Mouse (Mus musculus) kidney, postnatal 4 days (tissue): ENCODE measurements at regions not wholly inside any gene's neighbourhood (a gene's known extent, or its start where the extent isn't known, plus 50 kb on each side); places are given as distances from the start of the nearest gene placed in this dataset.
A peak's percentile ranks its signal among the peaks of the same experiment; 100 is the strongest.

Source experiments
- DNase-seq, 2 experiments: peaks; one replicate each; pipeline ENCODE4 v3.0.0; 2021; ENCODE audit warnings: mixed read lengths in 2 of 2

- DNase-seq: no peak
Observed at GRCm38 (mm10) chr9:13987486-13987885, 160.0 kb downstream of the Fam76b start.

GRCm38 (mm10) chr9:13988901-13989300 lies 161.4 kb downstream of the Fam76b start:
- DNase-seq: no peak

GRCm38 (mm10) chr9:13990960-13991359 lies 163.4 kb downstream of the Fam76b start:
- no peak for DNase-seq

DNA sequence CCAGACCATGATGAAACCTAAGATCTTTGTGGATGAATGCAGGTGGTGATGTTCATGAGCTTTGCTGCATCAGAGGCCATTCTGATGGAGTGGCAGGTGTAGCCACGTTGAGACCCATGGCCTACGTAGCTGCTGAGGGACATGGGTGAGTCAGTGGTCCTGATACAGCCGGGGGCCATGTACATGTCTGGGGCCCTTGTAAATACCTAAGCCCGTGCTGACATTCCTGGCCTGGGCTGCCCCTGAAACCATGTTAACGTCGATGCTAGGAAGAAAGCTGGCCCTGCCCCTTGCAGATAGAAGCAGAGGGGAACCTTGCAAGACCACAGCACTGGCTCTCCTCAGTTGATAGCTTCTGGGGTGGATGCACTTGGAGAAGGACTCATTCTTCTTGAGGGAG lies 165.2 kb downstream of the Fam76b start:
- DNase-seq: no peak

GRCm38 (mm10) chr9:13999358-13999757 lies 171.8 kb downstream of the Fam76b start:
- DNase-seq: no peak

GRCm38 (mm10) chr9:14001517-14001916 lies 174.0 kb downstream of the Fam76b start:
- peak; percentile 53 to 62 for DNase-seq

- DNase-seq: no peak
Observed at GRCm38 (mm10) chr9:14002236-14002635, 174.7 kb downstream of the Fam76b start.

- DNase-seq: no peak
Observed at GRCm38 (mm10) chr9:14003163-14003562, 175.6 kb downstream of the Fam76b start.

DNA sequence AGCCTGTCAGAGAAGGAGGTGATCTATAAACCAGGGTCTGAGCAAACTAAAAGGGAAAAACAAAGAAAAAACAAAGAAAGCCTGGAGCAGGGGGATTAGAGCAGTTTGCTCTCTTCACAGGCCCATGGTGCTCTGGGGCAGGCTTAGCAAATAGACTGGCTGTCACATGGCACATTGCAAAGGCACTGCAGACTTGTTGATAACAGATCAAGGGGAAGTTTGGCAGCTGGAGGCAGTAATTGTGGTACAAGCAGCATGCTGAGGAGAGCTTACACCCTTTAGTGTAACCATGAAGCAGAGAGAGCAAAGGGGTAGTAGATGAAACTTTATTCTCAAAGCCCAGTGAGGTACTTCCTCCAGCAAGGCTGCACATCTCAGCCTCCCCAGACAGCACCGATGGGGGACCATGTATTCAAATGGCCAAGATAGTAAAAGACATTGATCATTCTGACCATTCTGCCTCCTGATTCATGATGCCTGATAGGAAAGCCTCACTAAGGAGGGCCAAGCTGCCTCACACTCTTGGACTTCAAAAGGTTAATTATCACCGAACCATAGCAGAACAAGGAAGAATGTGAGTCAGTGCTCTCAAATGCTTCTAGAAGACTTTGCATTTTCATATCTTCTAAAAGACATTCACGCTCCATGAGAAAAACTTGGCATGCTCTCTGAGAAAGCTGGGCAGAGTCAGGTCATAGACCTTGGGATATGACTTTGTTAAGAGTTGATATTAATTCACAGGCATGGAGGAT lies 178.9 kb downstream of the Fam76b start:
- DNase-seq: no peak

DNA sequence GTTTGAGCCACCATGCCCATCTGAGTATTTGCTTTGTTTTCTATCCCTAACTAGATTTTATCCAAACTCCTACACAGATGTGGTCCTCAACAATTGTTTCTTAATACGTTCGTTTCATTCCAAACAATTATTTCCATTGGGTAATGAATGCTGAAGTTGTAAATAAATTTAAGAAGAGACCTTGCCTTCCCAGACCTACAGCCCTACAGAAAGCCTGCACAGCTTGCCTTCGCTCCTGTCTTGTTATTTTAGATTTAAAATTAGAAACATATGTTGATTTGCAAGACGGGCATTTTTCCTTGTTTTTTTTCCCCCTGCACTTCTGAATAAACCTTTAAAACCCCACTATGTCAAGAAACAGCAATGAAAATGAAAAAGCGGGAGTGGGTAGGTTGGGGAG lies 181.9 kb downstream of the Fam76b start:
- no peak for DNase-seq

DNA sequence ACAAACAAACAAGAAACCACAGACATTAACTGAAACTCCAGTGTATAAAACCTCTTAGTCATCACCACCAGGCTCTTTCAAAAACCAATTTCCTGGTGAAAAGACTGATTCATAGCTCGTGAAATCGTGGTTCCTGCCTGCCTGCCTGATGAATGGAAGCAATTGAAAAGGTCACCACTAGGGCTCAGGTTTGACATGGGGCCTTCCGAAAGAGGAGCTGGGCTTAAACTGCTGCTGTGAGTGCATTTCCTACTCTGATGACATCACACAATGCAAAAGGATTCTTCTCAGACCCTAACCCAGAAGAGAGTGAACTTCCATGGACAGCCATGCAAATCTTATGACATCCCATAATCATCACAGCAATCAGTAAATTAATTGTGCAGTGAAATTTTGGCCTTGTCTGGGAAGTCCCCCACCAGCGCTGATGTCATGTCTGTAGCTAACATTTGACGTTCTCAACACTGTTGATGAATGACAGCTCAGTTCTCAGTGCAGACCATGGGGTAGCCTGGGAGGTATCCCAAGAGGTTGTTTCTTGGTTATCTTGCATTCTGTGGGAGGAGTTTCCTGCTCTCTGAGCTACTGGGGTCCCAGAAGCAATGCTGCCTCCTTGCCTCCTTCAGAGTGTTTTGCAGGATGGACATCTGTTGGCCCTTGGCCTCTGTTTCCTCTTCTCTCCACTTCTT lies 182.9 kb downstream of the Fam76b start:
- DNase-seq: no peak

- no peak for DNase-seq
Observed at GRCm38 (mm10) chr9:14024216-14024615, 196.7 kb downstream of the Fam76b start.

DNA sequence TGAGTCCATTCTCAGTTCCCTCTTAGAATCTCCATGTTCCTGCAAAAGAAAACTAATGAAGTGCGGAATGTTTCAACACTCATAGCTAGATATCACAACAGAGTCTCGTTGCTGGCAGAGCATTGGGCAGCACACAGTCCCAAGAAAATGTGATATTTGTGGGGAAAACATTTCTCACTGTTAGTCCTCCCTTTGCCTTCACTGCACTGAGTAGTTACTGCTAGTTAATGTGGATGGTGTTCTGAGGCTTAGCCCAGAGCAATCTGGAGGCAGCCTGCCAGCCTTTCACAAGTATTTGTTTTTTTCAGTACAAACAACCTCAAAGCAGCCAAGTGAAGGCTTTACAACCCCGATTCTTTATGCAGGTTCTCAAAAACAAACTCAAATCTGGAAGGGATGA lies 197.2 kb downstream of the Fam76b start:
- DNase-seq: peak; percentile 13 to 35

DNA sequence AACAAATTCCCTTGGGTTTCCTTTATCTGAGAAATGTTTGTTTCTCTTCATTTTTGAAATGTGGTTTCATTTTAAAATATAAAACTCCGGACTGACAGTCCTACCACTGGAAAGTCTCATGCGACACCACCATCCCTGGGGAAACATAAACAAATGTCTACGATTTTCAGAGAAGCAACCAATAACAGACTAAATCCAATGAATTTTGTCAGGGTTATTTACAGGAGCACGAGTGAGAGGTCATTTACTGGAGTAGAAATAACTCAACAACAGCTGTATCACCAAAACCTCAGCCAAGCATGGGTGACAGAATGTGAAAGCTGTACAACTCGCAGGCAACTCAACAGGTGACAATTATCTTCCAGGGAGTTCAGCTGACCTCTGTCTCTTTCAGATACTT lies 200.5 kb downstream of the Fam76b start:
- DNase-seq: peak; percentile 13 to 14

DNA sequence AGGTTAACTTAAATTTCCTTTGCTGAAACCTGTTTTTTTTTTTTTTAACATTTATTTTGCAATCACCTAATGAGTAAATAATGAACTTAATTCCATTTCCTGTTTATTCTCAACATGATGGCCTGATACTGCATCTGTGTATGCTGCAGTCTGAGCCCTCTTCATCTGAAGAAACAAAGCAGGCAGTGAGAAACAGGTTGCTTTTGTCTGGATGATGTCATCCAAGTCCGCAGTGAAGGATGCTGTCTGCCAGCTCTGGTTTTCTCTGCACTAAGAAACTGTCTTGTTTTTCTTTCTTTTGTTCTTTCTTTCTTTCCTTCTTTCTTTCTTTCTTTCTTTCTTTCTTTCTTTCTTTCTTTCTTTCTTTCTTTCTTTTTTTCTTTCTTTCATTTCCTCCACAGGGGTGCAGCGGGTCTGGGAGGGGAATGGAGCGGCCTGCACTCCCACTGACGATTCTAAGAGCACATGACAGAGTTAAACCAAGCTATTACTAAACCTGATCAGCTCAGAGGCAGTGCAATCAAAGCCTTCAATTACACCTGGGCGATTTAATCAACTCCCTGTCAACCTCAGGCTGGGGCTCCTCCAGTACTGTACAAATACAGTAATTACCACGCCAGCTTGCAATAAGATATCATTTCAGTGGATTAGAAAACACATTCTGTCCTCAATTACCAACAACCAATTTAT lies 204.0 kb downstream of the Fam76b start:
- DNase-seq: no peak

GRCm38 (mm10) chr9:14032048-14032362 lies 204.5 kb downstream of the Fam76b start:
- DNase-seq: no peak

DNA sequence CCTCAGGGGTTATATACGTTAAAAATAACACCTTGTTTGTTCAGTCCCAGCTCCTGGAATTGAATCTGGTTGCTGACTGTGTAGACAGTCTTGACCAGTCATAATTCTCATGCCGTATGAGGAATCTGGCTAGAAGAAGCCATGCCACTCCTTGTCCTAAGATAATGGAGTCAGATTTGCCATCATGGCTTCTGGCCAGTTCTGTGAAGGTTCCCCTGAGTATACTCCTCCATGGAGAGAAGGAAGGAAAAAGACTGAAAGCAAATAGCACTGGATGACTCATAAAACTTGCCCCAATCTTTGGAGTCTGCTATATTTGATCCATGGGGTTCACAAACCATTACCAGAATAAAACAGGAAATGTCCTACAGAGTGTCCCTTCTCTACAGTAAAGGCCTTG lies 208.0 kb downstream of the Fam76b start:
- DNase-seq: no peak

DNA sequence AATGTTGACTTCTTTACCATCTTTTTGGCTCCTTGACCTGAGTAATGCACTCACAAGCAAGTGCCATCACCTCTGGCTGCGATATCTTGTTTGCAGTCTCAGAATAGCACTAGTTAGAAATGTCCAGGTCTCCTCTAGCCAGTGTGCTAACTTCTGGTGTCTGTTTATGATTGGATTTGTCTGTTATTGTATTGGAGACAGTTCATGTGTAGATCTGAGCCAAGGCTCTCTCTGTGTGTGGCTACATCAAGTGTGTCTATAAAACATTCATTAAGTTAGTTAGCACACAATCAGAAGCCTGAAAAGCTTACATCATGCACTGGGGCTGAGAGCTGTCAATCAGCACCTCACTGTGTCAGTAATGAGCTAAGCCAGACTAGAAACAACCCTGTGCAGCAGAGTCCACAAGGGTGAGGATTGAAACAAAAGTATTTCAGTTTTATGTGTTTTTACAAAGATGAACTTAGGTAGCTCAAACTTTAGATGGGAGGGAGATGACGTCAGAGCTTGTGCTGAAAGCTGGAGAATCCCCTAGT lies 214.5 kb downstream of the Fam76b start:
- DNase-seq: no peak

GRCm38 (mm10) chr9:14048224-14048623 lies 220.7 kb downstream of the Fam76b start:
- no peak for DNase-seq

- DNase-seq: peak; percentile 22 to 50
Observed at GRCm38 (mm10) chr9:14053704-14054103, 221.2 kb upstream of the Sesn3 start.

GRCm38 (mm10) chr9:14056410-14057172 lies 218.3 kb upstream of the Sesn3 start:
- no peak for DNase-seq

GRCm38 (mm10) chr9:14058592-14059227 lies 216.2 kb upstream of the Sesn3 start:
- DNase-seq: no peak
